Mouse (Mus musculus) heart, postnatal 25 days (tissue): ENCODE measurements around the gene S100g. TPM values are rescaled to one million over a fixed set of nuclear protein-coding genes. Genes with fewer than 3 reads are reported as not detected.

Source experiments
- DNase-seq: peaks from one replicate; pipeline ENCODE4 v3.0.0; 2022; ENCODE audit warnings: low spot score
- intact Hi-C: fragments of 180-260 bp; cut with DNase I; formaldehyde crosslinking; loops from one replicate; pipeline ENCODE4 v1.15.1; 2025
- total RNA-seq, 2 experiments: library from RNA; stranded (reverse); gene quantifications; 2 replicates each; pipeline ENCODE4 v1.2.3; 2021

S100g gene
- total RNA-seq: not detected

DNA sequence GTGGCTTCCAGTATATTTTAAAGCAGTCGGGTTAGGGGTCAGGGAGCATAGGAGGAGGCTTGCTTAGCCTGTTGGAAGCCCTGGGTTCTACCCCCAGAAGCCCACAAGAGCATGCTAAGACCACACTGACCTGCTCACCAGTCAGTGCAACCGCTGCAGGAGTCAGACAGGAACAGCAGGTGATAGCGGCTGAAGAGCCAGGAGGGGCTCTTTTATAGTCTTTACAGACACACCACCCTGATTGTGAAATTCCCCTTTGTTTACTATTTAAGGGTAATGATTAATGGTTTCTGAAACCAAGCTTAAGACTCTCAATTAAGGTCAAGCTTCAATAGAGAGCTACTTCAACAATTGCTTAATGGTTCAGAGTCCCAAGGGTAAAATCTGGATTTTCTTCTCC lies at the start of gene S100g:
TSS of gene S100g (minus strand) at position 217 of the 400 bp plus-strand sequence.
- intact Hi-C loops: no loop called here
- DNase-seq: no peak

DNA sequence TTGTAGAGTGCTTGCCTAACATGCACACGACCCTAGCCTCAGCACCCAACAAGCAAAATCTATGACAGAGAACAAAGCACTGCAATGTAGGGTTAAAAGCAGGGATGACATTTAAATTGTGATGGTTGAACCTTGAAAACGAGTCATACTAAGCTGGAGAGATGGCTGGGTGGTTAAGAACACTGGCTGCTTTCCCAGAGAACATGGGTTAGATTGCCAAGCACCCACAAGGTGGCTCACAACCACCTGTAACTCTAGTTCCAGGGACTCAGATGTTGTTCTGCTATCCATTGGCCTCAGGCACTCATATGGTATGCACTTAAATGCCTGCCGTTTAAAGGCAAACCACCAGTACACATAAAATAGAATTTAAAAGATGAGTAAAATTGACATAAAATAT lies 27.7 kb upstream of the S100g start:
- intact Hi-C loops: loop anchor here (2.0 kb wide), 1 partner anchor 59 kb away; no protein-coding TSS in a partner anchor
- DNase-seq: no peak

DNA sequence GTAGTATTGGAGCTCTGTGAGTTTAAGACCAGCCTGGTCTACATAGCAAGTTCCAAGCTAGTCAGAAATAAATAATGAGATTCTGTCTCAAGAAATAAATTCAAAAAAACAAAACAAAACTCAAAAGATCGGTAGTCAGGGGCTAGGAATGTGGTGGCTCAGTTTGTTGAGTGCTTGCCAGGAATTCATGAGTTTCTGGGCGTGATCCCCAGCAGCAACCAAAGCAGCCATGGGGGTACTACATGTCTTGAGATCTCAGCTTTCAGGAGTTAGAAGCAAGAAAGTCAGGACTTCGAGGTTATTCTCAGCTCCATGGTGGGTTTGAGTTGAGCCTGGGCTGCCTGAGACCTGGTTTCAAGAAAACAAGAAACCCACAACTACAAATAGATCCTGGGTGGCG lies 27.0 kb upstream of the S100g start:
- DNase-seq: no peak
- intact Hi-C loops: no loop called here

DNA sequence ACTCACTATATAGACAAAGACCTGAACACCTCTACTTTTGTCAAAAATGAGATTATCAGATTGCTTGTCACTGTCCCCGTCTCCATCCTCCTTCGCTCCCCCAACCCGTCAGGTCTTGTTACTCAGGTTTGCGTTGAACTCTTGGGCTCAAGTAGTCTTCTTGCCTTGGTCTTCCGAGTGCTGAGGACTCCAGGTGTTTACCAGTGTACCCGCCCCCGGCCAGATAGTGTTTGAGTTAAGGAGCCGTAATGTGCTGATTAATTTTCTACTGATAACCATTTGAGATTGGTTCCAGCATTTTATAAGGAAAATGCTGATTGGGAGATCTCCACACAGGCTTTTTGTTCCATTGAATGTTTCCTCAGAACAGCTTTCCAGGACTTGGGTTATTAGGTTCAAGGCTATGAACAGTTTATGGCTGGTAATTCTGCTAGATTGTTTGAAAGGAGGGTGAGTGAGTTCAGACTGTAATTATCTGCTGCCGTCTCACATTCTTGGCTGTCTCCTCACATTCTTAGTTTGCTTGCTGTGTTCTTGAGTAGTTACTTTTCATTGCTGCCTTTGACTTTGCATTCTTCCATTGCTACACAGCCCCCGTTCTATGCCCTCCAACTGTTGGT lies 22.6 kb upstream of the S100g start:
- intact Hi-C loops: no loop called here
- DNase-seq: no peak

DNA sequence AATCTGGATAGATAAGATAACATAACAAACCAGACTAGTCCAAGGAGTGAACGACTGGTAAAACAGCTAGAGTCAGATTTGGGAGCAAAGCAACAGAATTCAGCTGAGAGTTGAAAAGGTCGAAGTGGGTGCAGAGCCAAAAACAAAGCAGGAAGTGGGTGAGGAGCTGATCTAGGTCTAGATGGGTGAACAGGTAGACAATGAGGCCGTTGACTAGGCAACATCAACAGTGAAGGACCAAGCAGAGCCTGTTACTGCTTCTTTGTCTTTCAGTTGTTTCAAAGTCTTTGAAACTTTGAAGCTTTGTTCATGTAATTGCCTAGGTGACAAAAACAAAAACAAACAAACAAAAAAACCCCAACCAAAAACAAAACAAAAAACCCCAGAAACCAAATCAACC lies 11.8 kb upstream of the S100g start:
- DNase-seq: no peak
- intact Hi-C loops: no loop called here

DNA sequence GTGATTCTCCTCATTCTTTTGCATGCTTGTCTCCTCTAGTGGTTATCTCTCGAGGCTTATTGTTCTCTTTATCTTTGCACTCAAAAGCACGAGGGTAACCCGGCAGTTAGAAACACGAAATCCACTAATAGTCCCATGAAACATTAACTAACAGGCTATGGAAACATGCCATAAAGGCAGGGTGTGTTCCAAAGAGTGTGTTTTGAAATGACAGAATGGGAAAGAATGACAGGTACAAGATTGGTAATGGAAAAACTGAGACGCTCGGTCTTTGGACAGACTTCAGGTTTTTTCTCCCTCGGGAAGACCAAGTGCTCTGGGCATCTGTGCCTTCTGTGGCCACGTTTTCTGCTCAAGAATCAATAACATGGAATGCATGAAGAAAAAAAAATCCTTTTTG lies 3.1 kb upstream of the S100g start:
- intact Hi-C loops: no loop called here
- DNase-seq: no peak

DNA sequence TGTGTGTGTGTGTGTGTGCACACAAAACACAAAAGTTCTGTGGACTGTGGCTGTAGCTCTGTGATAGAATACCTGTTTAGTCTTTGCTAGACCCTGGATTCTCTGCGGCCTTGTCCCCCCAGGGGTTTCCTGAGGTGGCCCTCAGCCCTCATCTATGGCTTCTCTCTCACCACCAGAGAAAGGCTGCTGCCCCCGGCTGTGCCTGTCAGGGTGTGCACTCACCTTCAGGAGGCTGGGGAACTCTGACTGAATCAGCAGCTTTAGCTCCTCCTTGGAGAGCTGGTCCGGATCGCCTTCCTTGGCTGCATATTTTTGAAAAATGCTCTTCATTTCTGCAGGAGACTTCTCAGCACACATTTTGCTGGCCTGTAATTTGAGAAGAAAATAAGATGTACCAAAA lies 559 bp downstream of the S100g start:
- intact Hi-C loops: no loop called here

DNA sequence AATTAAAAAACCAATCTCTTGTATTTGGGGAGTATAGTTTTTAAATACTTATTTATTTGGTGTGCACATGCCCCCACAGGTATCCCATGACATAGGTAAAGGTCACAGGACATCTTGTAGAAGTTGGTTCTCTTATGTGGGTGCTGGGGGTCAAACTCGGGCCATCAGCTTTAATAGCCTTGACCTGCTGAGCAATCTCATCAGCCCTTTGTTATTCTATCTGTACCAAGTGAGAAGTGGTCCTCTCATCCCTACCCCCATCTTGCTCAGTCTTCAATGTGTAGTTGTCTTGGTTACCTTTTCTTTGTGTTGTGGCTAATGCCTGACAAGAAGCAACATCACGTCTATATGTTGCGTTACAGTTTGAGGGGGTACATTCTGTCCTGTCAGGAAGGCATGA lies 6.5 kb downstream of the S100g start:
- DNase-seq: no peak
- intact Hi-C loops: loop anchor here (10.0 kb wide), 1 partner anchor 1107 kb away; no protein-coding TSS in a partner anchor

More for the DNA sequence above, 559 bp downstream of the S100g start:
- DNase-seq: no peak

DNA sequence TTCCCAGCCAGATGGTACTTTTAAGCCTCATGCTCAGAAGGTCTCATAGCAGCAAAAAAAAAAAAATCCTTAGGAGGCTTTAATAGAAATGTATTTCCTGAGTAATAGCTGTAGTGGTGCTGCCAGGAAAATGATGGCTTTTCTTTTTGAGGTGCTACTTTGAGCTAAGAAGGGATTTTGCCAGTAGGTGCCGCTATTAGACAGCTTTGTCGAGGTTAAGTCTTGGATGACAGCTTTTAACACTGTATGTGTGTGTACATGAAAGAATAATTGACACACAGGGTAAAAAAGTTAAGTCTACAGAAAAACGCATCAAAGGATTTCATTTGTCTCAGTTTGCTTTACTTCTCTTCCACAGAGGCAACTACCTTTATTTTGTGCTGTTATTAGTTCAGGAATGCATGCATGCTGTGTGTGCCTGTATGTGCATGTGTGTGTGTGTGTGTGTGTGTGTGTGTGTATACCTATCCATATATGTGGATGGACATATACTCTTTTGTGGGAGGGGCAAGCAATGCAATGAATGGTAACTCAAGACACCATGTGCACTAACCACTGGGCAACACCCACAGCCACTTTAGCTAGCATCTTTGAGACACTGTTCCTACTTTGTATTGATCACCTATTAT lies 14.5 kb downstream of the S100g start:
- DNase-seq: no peak
- intact Hi-C loops: loop anchor here (10.0 kb wide), 2 partner anchors 725 to 1115 kb away; no protein-coding TSS in a partner anchor

DNA sequence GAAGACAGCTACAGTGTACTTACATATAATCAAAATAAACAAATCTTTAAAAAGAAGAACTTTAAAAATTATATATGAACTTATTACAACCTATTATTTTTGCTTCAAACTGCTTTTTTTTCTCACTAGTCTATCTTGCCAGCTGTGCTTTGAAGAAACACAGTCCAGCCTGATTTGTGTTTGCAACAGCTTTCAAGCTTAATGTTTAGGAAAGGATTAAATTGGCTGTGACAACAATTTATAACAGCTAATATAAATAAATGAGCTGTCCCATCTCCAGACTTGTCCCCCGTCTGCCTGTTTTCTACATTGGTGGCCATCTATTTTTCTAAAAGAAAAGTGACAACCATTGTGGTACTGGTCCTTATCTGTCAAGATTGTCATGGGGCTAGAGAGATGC lies 22.4 kb downstream of the S100g start:
- no peak for DNase-seq
- intact Hi-C loops: loop anchor here (10.0 kb wide), 1 partner anchor 733 kb away; no protein-coding TSS in a partner anchor

DNA sequence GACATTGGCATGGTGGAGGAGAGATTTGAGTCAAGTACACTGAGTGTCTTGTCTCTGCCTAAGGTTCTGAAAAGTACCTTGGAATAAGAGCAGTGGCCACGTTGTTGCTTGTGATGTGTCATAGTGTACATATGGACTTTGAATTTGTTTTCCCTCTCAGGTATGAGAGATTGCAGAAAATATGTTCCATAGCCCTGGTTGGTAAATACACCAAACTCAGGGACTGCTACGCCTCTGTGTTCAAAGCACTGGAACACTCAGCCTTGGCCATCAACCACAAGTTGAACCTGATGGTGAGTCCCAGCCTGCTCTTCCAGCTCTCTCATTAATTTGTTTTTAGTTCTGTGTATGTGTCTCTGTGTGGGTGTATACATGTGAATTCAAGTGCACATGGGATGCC lies 32.9 kb downstream of the S100g start:
- no peak for DNase-seq
- intact Hi-C loops: no loop called here

DNA sequence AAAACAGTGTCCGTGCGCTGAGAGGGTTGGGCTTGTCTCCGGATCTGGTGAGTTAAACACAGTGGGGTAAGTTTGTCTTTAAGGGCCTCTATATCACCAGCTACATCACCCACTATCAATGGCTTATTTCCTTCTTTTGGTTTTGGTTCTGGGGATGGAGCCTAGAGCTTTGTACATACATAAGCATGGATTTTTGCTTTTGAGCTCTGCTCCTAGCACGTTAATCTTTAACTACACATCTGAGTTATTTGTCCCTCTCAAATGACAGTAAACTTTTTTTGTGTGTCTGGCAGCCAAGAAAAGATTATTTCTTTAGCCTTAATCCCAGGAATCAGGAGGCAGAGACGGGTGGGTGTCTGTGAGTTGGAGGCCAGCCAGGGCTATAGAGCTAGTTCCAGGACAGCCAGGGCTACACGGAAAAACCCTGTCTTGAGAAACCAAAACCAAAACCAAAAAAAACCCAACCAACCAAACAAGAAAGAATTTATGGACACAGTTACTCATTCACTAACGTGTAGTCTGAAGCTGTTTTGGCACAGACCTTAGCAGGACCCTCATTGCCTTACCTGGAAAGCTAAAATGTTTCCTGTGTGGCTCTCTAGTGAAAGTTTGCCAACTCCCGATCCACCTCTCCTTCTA lies 42.8 kb downstream of the S100g start:
- intact Hi-C loops: no loop called here
- no peak for DNase-seq

DNA sequence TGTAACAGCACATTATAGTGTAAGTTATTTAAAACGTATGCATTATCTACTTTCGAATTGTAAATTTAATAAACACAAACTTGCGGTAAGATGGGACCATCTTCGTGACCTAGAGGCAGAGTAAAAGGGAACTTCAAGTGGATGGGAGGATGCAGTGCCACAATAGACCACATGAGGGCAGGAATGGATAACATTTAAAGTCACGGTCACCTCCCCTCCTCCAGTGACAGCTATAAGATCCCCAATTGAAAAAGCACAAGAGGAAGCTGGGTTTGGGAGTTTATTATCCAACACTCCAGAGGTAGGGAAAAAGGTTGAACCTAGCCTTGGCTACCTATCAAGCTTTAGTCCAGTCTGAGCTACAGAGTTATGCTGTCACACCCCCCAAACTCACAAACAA lies 48.7 kb downstream of the S100g start:
- intact Hi-C loops: loop anchor here (10.0 kb wide), 2 partner anchors 1149 to 1259 kb away; no protein-coding TSS in a partner anchor
- no peak for DNase-seq

DNA sequence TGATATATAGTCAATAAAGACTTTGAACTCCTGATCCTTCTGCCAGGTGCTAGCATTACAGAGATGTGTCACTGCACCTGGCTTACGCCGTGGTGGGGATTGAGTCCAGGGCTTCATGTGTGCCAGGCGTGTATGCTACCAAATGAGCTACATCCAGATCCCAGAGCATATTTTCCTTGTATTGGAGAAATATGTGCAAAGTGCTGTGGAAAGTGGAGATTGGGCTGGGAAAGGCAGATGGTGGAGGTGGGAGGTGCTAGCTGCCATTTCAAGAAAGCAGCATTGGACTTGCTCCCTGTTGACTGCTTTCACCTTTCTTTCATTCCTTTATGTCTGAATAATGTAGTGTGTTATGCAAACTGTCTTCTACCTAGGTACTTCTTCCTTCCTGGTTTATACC lies 50.7 kb downstream of the S100g start:
- intact Hi-C loops: loop anchor here (10.0 kb wide), 2 partner anchors 1151 to 1261 kb away; no protein-coding TSS in a partner anchor
- no peak for DNase-seq

Other genes with a start within 250 kb of the S100g start
- 100 to 1,000 TPM; 154 to 168 TPM for gene Rbbp7, start 204.2 kb downstream of the S100g start, total RNA-seq
- gene Txlng, start 135.1 kb downstream of the S100g start, total RNA-seq: 1 to 10 TPM; 7.3 to 7.7 TPM
- gene Syap1, start 76.2 kb downstream of the S100g start, total RNA-seq: 10 to 100 TPM; 27.3 to 28.8 TPM
- gene Ctps2, start 63.4 kb downstream of the S100g start, total RNA-seq: 10 to 100 TPM; 12.7 to 17.2 TPM